Mouse (Mus musculus) forebrain, embryonic 12.5 days (tissue): ENCODE data around the gene Zfp316. TPM values are rescaled to one million over a fixed set of nuclear protein-coding genes. Genes with fewer than 3 reads are reported as not detected.

Experiments
- ATAC-seq: fragments of 200-750 bp; cut with Nextera tagmentation; 2 replicates; pipeline ENCODE4 v1.8.0; 2017; ENCODE audit warnings: moderate TSS enrichment; ENCODE audit not compliant: low FRiP score
- H3K27ac ChIP-seq: fragments of 300-500 bp; sonication (generic); 2 replicates; pipeline ENCODE4 v1.5.1; 2016; ENCODE audit warnings: mild to moderate bottlenecking
- H3K27me3 ChIP-seq: fragments of 300-500 bp; sonication (generic); 2 replicates; pipeline ENCODE4 v1.6.1; 2016; ENCODE audit warnings: mild to moderate bottlenecking
- H3K36me3 ChIP-seq: fragments of 300-500 bp; sonication (generic); replicated peaks from 2 replicates; pipeline ENCODE4 v1.6.1; 2016; ENCODE audit warnings: mild to moderate bottlenecking
- H3K4me1 ChIP-seq: fragments of 300-500 bp; sonication (generic); 2 replicates; pipeline ENCODE4 v1.6.1; 2016
- H3K4me2 ChIP-seq: fragments of 300-500 bp; sonication (generic); 2 replicates; pipeline ENCODE4 v1.6.1; 2016; ENCODE audit warnings: mild to moderate bottlenecking, moderate library complexity
- H3K4me3 ChIP-seq: fragments of 300-500 bp; sonication (generic); replicated peaks from 2 replicates; pipeline ENCODE4 v1.5.1; 2016; ENCODE audit warnings: mild to moderate bottlenecking
- H3K9ac ChIP-seq: fragments of 300-500 bp; sonication (generic); 2 replicates; pipeline ENCODE4 v1.6.1; 2016; ENCODE audit warnings: mild to moderate bottlenecking
- H3K9me3 ChIP-seq: fragments of 300-500 bp; sonication (generic); 2 replicates; pipeline ENCODE4 v1.6.1; 2016
- WGBS: fragments of 180-500 bp; shearing (Covaris S2); methylation state at CpG from one replicate; pipeline ENCODE4 v1.1.7; 2016; 5-methylcytosine and 5-hydroxymethylcytosine counted together
- polyA plus RNA-seq: library from polyadenylated mRNA; unstranded; fragments of >200 nt; fragmentation: Nextera tagmentation; extraction: Ambion mirVana; gene quantifications from 2 replicates; pipeline ENCODE4 v1.2.1, GENCODE M21; 2016

The Zfp316 gene
- polyA plus RNA-seq, 1 experiment from 2014 or later, result 13.2 TPM

GRCm38 (mm10) chr5:143272540-143273330 lies 2.9 kb upstream of the Zfp316 start:
- WGBS, result 91% methylated on average over 16 of the region's 16 CpGs

GRCm38 (mm10) chr5:143272108-143272507 lies 2.3 kb upstream of the Zfp316 start:
- ATAC-seq, result no peak
- Histone ChIP-seq H3K4me3 (no peak overlapping the region), H3K27ac (no peak overlapping the region), H3K27me3 (peaks cover 17% of the 10 kb centered on the region; the same call in 1 of the 2 replicates), H3K4me2 (no peak overlapping the region), H3K9me3 (no peaks in the 10 kb centered on the region), H3K36me3 (no peaks in the 10 kb centered on the region), H3K4me1 (peaks cover 26% of the 10 kb centered on the region), H3K9ac (no peak overlapping the region)
- WGBS, result 79% methylated on average over 3 of the region's 3 CpGs

More at GRCm38 (mm10) chr5:143272540-143273330, 2.9 kb upstream of the Zfp316 start:
- Histone ChIP-seq H3K4me3 (no peak overlapping the region), H3K4me1 (peaks cover 26% of the 10 kb centered on the region), H3K36me3 (no peaks in the 10 kb centered on the region), H3K27me3 (peaks cover 19% of the 10 kb centered on the region; the same call in 1 of the 2 replicates), H3K27ac (no peak overlapping the region), H3K4me2 (no peak overlapping the region), H3K9me3 (no peaks in the 10 kb centered on the region), H3K9ac (no peak overlapping the region)
- no peak for ATAC-seq

- WGBS, result 91% methylated on average over 6 of the region's 6 CpGs
- Histone ChIP-seq H3K4me1 (peaks cover 26% of the 10 kb centered on the region), H3K36me3 (no peaks in the 10 kb centered on the region), H3K9ac (no peak overlapping the region), H3K4me3 (no peak overlapping the region), H3K4me2 (no peak overlapping the region), H3K27me3 (peaks cover 14% of the 10 kb centered on the region; the same call in 1 of the 2 replicates), H3K27ac (no peak overlapping the region), H3K9me3 (no peaks in the 10 kb centered on the region)
- no peak for ATAC-seq
Observed at GRCm38 (mm10) chr5:143271642-143272041, 1.8 kb upstream of the Zfp316 start.

- WGBS, result 4% methylated on average over 12 of the region's 12 CpGs
- no peaks in the 10 kb centered on the region for H3K9me3 ChIP-seq
- H3K27ac ChIP-seq, result no peak overlapping the region
- no peak; the same call in none of the 2 replicates for ATAC-seq
- peaks cover 30% of the 10 kb centered on the region for H3K4me1 ChIP-seq
- H3K4me2 ChIP-seq, result peak overlapping the region; percentile 96
- 0 out of 2 replicates have a peak, but pooled peaks cover 3% of the 10 kb centered on the region for H3K27me3 ChIP-seq
- no peaks in the 10 kb centered on the region for H3K36me3 ChIP-seq
- peak overlapping the region; percentile 99 for H3K9ac ChIP-seq
- peak overlapping the region; percentile 94 for H3K4me3 ChIP-seq
Observed at GRCm38 (mm10) chr5:143270151-143270519, 313 bp upstream of the Zfp316 start.

GRCm38 (mm10) chr5:143268985-143269362 lies 848 bp downstream of the Zfp316 start:
- peak overlapping the region; percentile 96 for H3K4me2 ChIP-seq
- ATAC-seq, result no peak
- 21% methylated on average over 8 of the region's 8 CpGs for WGBS
- peak overlapping the region; percentile 85 for H3K27ac ChIP-seq
- no peaks in the 10 kb centered on the region for H3K27me3 ChIP-seq
- peak overlapping the region; percentile 94 for H3K4me3 ChIP-seq
- peaks cover 12% of the 10 kb centered on the region for H3K36me3 ChIP-seq
- no peaks in the 10 kb centered on the region for H3K9me3 ChIP-seq
- H3K4me1 ChIP-seq, result peaks cover 30% of the 10 kb centered on the region
- H3K9ac ChIP-seq, result peak overlapping the region; percentile 99

GRCm38 (mm10) chr5:143266794-143267193 lies 3.0 kb downstream of the Zfp316 start:
- peaks cover 30% of the 10 kb centered on the region for H3K4me1 ChIP-seq
- H3K27me3 ChIP-seq, result no peaks in the 10 kb centered on the region
- H3K4me2 ChIP-seq, result no peak overlapping the region
- H3K9ac ChIP-seq, result no peak overlapping the region
- no peak for ATAC-seq
- H3K27ac ChIP-seq, result no peak overlapping the region
- WGBS, result 89% methylated on average over 6 of the region's 6 CpGs
- peaks cover 33% of the 10 kb centered on the region for H3K36me3 ChIP-seq
- H3K4me3 ChIP-seq, result no peak overlapping the region
- no peaks in the 10 kb centered on the region for H3K9me3 ChIP-seq

GRCm38 (mm10) chr5:143265409-143265808 lies 4.4 kb downstream of the Zfp316 start:
- Histone ChIP-seq H3K27ac (no peak overlapping the region), H3K9ac (no peak overlapping the region), H3K9me3 (no peaks in the 10 kb centered on the region), H3K27me3 (no peaks in the 10 kb centered on the region), H3K36me3 (peaks cover 45% of the 10 kb centered on the region), H3K4me2 (no peak overlapping the region), H3K4me3 (no peak overlapping the region), H3K4me1 (peaks cover 18% of the 10 kb centered on the region)
- ATAC-seq, result no peak
- 60% methylated on average over 1 of the region's 1 CpGs for WGBS

GRCm38 (mm10) chr5:143264689-143265088 lies 5.1 kb downstream of the Zfp316 start:
- no peak for ATAC-seq
- 88% methylated on average over 10 of the region's 10 CpGs for WGBS
- peaks cover 52% of the 10 kb centered on the region for H3K36me3 ChIP-seq

GRCm38 (mm10) chr5:143261636-143262035 lies 8.2 kb downstream of the Zfp316 start:
- H3K4me3 ChIP-seq, result no peak overlapping the region
- no peaks in the 10 kb centered on the region for H3K9me3 ChIP-seq
- H3K4me1 ChIP-seq, result peaks cover 4% of the 10 kb centered on the region; the same call in 1 of the 2 replicates
- H3K27me3 ChIP-seq, result peaks cover 24% of the 10 kb centered on the region
- no peak for ATAC-seq
- no peak overlapping the region for H3K27ac ChIP-seq
- H3K9ac ChIP-seq, result no peak overlapping the region
- H3K4me2 ChIP-seq, result no peak overlapping the region
- WGBS, result 92% methylated on average over 8 of the region's 8 CpGs
- H3K36me3 ChIP-seq, result peaks cover 79% of the 10 kb centered on the region

More at GRCm38 (mm10) chr5:143264689-143265088, 5.1 kb downstream of the Zfp316 start:
- H3K4me1 ChIP-seq, result peaks cover 15% of the 10 kb centered on the region
- H3K9ac ChIP-seq, result peak overlapping the region; percentile 4; the same call in 1 of the 2 replicates
- H3K27ac ChIP-seq, result no peak overlapping the region
- H3K4me3 ChIP-seq, result no peak overlapping the region
- H3K27me3 ChIP-seq, result 0 out of 2 replicates have a peak, but pooled peaks cover 3% of the 10 kb centered on the region
- no peaks in the 10 kb centered on the region for H3K9me3 ChIP-seq
- H3K4me2 ChIP-seq, result no peak overlapping the region

GRCm38 (mm10) chr5:143255802-143256201 lies 14.0 kb downstream of the Zfp316 start:
- Histone ChIP-seq H3K27me3 (peaks cover 82% of the 10 kb centered on the region), H3K36me3 (peaks cover 89% of the 10 kb centered on the region), H3K4me2 (no peak overlapping the region), H3K4me1 (peaks cover 20% of the 10 kb centered on the region), H3K4me3 (no peak overlapping the region), H3K27ac (no peak overlapping the region), H3K9ac (no peak overlapping the region), H3K9me3 (no peaks in the 10 kb centered on the region)
- 83% methylated on average over 5 of the region's 5 CpGs for WGBS
- ATAC-seq, result no peak

- Histone ChIP-seq H3K9me3 (no peaks in the 10 kb centered on the region), H3K4me1 (peaks cover 20% of the 10 kb centered on the region), H3K4me2 (no peak overlapping the region), H3K9ac (no peak overlapping the region), H3K4me3 (peak overlapping the region; percentile 40), H3K36me3 (peaks cover 82% of the 10 kb centered on the region), H3K27ac (no peak overlapping the region), H3K27me3 (peaks cover 82% of the 10 kb centered on the region)
- 15% methylated on average over 24 of the region's 24 CpGs for WGBS
- no peak for ATAC-seq
Observed at GRCm38 (mm10) chr5:143255131-143255519, 14.7 kb downstream of the Zfp316 start.

- H3K36me3 ChIP-seq, result peaks cover 77% of the 10 kb centered on the region
- H3K9me3 ChIP-seq, result no peaks in the 10 kb centered on the region
- H3K4me3 ChIP-seq, result peak overlapping the region; percentile 40
- no peak for ATAC-seq
- H3K9ac ChIP-seq, result no peak overlapping the region
- H3K4me2 ChIP-seq, result peak overlapping the region; percentile 61; the same call in 1 of the 2 replicates
- H3K27me3 ChIP-seq, result peaks cover 78% of the 10 kb centered on the region
- no peak overlapping the region for H3K27ac ChIP-seq
- peaks cover 20% of the 10 kb centered on the region for H3K4me1 ChIP-seq
- WGBS, result 8% methylated on average over 66 of the region's 66 CpGs
Observed at GRCm38 (mm10) chr5:143254487-143255130, 15.2 kb downstream of the Zfp316 start.
